In genomic region chr2:168634881-168635280, GRCm38 (mm10) we compare ENCODE assay signal across 27 mouse cellular contexts.
"Had no signal": no experiment of that assay in that cellular context is flagged by ENCODE, and none has a peak within 500 bp of the region (broad histone marks: within the 10 kb centered on the region; RNA-seq: fewer than 3 reads in every experiment).

No protein-coding gene starts in this region.

- ATAC-seq: hindbrain, embryonic 16.5 days; inflammation-experienced regulatory T-cells, adult 6 months; intestine, embryonic 15.5 days; intestine, postnatal 0 days had no signal

- H3K4me3 ChIP-seq: gastrocnemius, adult 2 months; heart, embryonic 12.5 days; hindbrain, embryonic 10.5 days; hindbrain, embryonic 12.5 days; intestine, embryonic 15.5 days; kidney, embryonic 15.5 days; left cerebral cortex, adult 2 months; limb, embryonic 12.5 days; liver, embryonic 13.5 days; liver, embryonic 15.5 days had no signal

- H3K36me3 ChIP-seq: intestine, embryonic 15.5 days; kidney, embryonic 15.5 days; liver, embryonic 13.5 days; liver, embryonic 15.5 days had no signal

- H3K27ac ChIP-seq: gastrocnemius, adult 2 months; hindbrain, embryonic 12.5 days; hindbrain, embryonic 14.5 days; intestine, embryonic 15.5 days; kidney, embryonic 15.5 days; kidney, postnatal 0 days; left cerebral cortex, adult 2 months; limb, embryonic 12.5 days; liver, embryonic 13.5 days; liver, embryonic 15.5 days had no signal

- H3K4me2 ChIP-seq: heart, embryonic 12.5 days; hindbrain, embryonic 12.5 days; hindbrain, embryonic 14.5 days; intestine, embryonic 15.5 days; kidney, embryonic 15.5 days; limb, embryonic 12.5 days; liver, embryonic 11.5 days; liver, embryonic 13.5 days; liver, embryonic 15.5 days had no signal

- H3K27me3 ChIP-seq: intestine, embryonic 15.5 days had no signal

- H3K9ac ChIP-seq: heart, embryonic 12.5 days; hindbrain, embryonic 12.5 days; hindbrain, embryonic 14.5 days; intestine, embryonic 15.5 days; kidney, embryonic 15.5 days; limb, embryonic 12.5 days; liver, embryonic 13.5 days; liver, embryonic 15.5 days had no signal

- H3K9me3 ChIP-seq: hindbrain, embryonic 10.5 days; hindbrain, embryonic 12.5 days; intestine, embryonic 15.5 days; kidney, embryonic 15.5 days; limb, embryonic 12.5 days; liver, embryonic 13.5 days; liver, embryonic 15.5 days had no signal

- DNase-seq: gastrocnemius, adult 2 months; gastrocnemius, postnatal 10 days; gastrocnemius, postnatal 25 days; heart, adult 18-20 months; heart, postnatal 10 days; heart, postnatal 4 days; kidney, adult 18-20 months; kidney, adult 8-10 months; kidney, postnatal 14 days; kidney, postnatal 36 days; layer of hippocampus, adult 9-11 months; liver; liver, embryonic 13.5 days had no signal
